Mouse (Mus musculus) megakaryocyte, embryonic 14.5 days (primary cell): ENCODE results near the gene Gm11549. TPM values are rescaled to one million over a fixed set of nuclear protein-coding genes. Genes with fewer than 3 reads are reported as not detected.

Experiments
- H3K27me3 ChIP-seq: replicated peaks from 2 replicates; pipeline ENCODE3; 2012; ENCODE audit warnings: inconsistent platforms
- H3K36me3 ChIP-seq: replicated peaks from 2 replicates; pipeline ENCODE3; 2012; ENCODE audit warnings: low read length, inconsistent platforms, mixed read lengths
- H3K4me1 ChIP-seq: 2 replicates; pipeline ENCODE4 v1.6.1; 2012; ENCODE audit warnings: inconsistent platforms
- H3K4me3 ChIP-seq: replicated peaks from 2 replicates; pipeline ENCODE3; 2012; ENCODE audit warnings: moderate library complexity, mild to moderate bottlenecking, inconsistent platforms
- H3K9me3 ChIP-seq: 2 replicates; pipeline ENCODE4 v1.6.1; 2012; ENCODE audit warnings: inconsistent platforms
- FLI1 ChIP-seq: IDR thresholded peaks from 2 replicates; pipeline ENCODE4 v1.6.1; 2012; ENCODE audit warnings: low read length, inconsistent platforms, mixed read lengths
- GATA1 ChIP-seq: IDR thresholded peaks from 3 replicates; pipeline ENCODE4 v1.6.1; 2012; ENCODE audit warnings: mixed read lengths, low read length, inconsistent platforms, borderline replicate concordance
- polyA plus RNA-seq: library from polyadenylated mRNA; stranded (reverse); fragments of >175 nt; gene quantifications from 2 replicates; pipeline ENCODE4 v1.2.3, GENCODE M21; 2012; ENCODE audit warnings: low replicate concordance; ENCODE audit not compliant: insufficient read depth

Gene Gm11549
- polyA plus RNA-seq, result not detected in 2 replicates

- Histone ChIP-seq H3K27me3 (peaks cover 42% of the 10 kb centered on the region), H3K9me3 (no peaks in the 10 kb centered on the region), H3K4me3 (peak within 1 kb of the TSS; percentile 82), H3K4me1 (peaks cover 10% of the 10 kb centered on the region), H3K36me3 (no peaks in the 10 kb centered on the region)
- TF ChIP-seq GATA1, result no peak
- TF ChIP-seq FLI1, result no peak
Measured at GRCm38 (mm10) chr3:36521073-36522060, at the start of gene Gm11549. Gm11549 (minus strand) TSS chr3:36521813.

- no peak for TF ChIP-seq GATA1
- TF ChIP-seq FLI1, result no peak
- Histone ChIP-seq H3K9me3 (no peaks in the 10 kb centered on the region), H3K36me3 (peaks cover 53% of the 10 kb centered on the region), H3K27me3 (no peaks in the 10 kb centered on the region), H3K4me3 (peak overlapping the region; percentile 95), H3K4me1 (peaks cover 36% of the 10 kb centered on the region)
Measured at GRCm38 (mm10) chr3:36569836-36570235, 48.2 kb upstream of the Gm11549 start.

- H3K9me3 ChIP-seq, result no peaks in the 10 kb centered on the region
- H3K4me1 ChIP-seq, result peaks cover 4% of the 10 kb centered on the region; the same call in 1 of the 2 replicates
- H3K4me3 ChIP-seq, result no peak overlapping the region
- no peaks in the 10 kb centered on the region for H3K27me3 ChIP-seq
- TF ChIP-seq GATA1 (no peak), FLI1 (no peak)
- H3K36me3 ChIP-seq, result peaks cover 98% of the 10 kb centered on the region
Measured at GRCm38 (mm10) chr3:36563666-36564065, 42.1 kb upstream of the Gm11549 start.

- no peak for TF ChIP-seq GATA1
- TF ChIP-seq FLI1, result no peak
- H3K4me3 ChIP-seq, result no peak overlapping the region
Measured at GRCm38 (mm10) chr3:36559606-36560005, 38.0 kb upstream of the Gm11549 start.

GRCm38 (mm10) chr3:36557601-36558000 is 36.0 kb upstream of the Gm11549 start:
- Histone ChIP-seq H3K9me3 (no peaks in the 10 kb centered on the region), H3K36me3 (peaks cover 87% of the 10 kb centered on the region), H3K4me3 (no peak overlapping the region), H3K4me1 (peaks cover 8% of the 10 kb centered on the region), H3K27me3 (no peaks in the 10 kb centered on the region)
- TF ChIP-seq GATA1 (no peak), FLI1 (no peak)

More at GRCm38 (mm10) chr3:36559606-36560005, 38.0 kb upstream of the Gm11549 start:
- H3K9me3 ChIP-seq, result no peaks in the 10 kb centered on the region
- H3K4me1 ChIP-seq, result no peaks in the 10 kb centered on the region; the same call in 1 of the 2 replicates
- peaks cover 97% of the 10 kb centered on the region for H3K36me3 ChIP-seq
- H3K27me3 ChIP-seq, result no peaks in the 10 kb centered on the region

GRCm38 (mm10) chr3:36552406-36553047 is 30.9 kb upstream of the Gm11549 start, which contains the start of gene Exosc9:
Exosc9 (plus strand) TSS chr3:36552606.
- no peak for TF ChIP-seq GATA1
- H3K9me3 ChIP-seq, result no peaks in the 10 kb centered on the region
- H3K4me1 ChIP-seq, result peaks cover 18% of the 10 kb centered on the region
- H3K4me3 ChIP-seq, result peak within 1 kb of the TSS; percentile 100
- peaks cover 38% of the 10 kb centered on the region for H3K36me3 ChIP-seq
- no peaks in the 10 kb centered on the region for H3K27me3 ChIP-seq

- no peaks in the 10 kb centered on the region for H3K9me3 ChIP-seq
- TF ChIP-seq GATA1 (no peak), FLI1 (no peak)
- H3K4me1 ChIP-seq, result peaks cover 18% of the 10 kb centered on the region
- no peaks in the 10 kb centered on the region for H3K27me3 ChIP-seq
- H3K4me3 ChIP-seq, result peak overlapping the region; percentile 100
- H3K36me3 ChIP-seq, result peaks cover 32% of the 10 kb centered on the region
Measured at GRCm38 (mm10) chr3:36551851-36552384, 30.3 kb upstream of the Gm11549 start.

- no peaks in the 10 kb centered on the region for H3K27me3 ChIP-seq
- H3K4me1 ChIP-seq, result peaks cover 18% of the 10 kb centered on the region
- no peaks in the 10 kb centered on the region for H3K9me3 ChIP-seq
- peak overlapping the region; percentile 100 for H3K4me3 ChIP-seq
- H3K36me3 ChIP-seq, result peaks cover 27% of the 10 kb centered on the region
- TF ChIP-seq GATA1 (no peak), FLI1 (no peak)
Measured at GRCm38 (mm10) chr3:36551343-36551742, 29.7 kb upstream of the Gm11549 start.

GRCm38 (mm10) chr3:36544961-36545360 is 23.3 kb upstream of the Gm11549 start:
- Histone ChIP-seq H3K36me3 (no peaks in the 10 kb centered on the region), H3K4me1 (no peaks in the 10 kb centered on the region), H3K4me3 (no peak overlapping the region), H3K27me3 (peaks cover 4% of the 10 kb centered on the region), H3K9me3 (no peaks in the 10 kb centered on the region)
- TF ChIP-seq GATA1, result no peak
